Mouse (Mus musculus): Measurements from ENCODE around the gene Mrpl52.

Mrpl52 gene

GRCm38 (mm10) chr14:54412000-54412576, 14.6 kb upstream of the Mrpl52 start:
- DNase-seq (ENCODE audit: low spot score in 2 of 2), result no peak

DNA sequence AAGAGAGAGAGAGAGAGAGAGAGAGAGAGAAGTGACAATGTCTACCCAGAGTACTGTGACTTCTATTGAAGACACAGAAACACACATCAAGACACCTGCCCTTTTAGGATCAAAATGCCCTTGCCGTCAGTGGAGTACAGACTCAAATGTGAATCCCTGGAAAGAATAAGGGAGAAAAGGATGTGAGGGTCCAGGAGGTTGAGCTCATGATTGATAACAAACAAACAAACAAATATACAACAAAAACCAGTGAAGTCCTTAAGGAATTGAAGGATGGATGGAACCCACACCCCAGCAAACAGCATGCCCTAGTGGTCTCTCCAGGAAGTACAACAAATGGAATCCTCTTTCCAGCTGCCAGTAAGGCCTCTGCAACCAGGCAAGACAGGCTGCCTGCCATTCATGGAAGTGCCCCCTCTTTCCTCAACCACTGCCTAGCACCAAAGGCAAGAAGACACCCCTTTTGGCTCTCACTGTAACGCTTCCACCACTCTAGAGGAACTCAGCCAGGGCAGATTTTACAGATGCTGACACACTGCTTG, 14.0 kb upstream of the Mrpl52 start:
- no peak for DNase-seq (ENCODE audit: low spot score in 2 of 2)

DNA sequence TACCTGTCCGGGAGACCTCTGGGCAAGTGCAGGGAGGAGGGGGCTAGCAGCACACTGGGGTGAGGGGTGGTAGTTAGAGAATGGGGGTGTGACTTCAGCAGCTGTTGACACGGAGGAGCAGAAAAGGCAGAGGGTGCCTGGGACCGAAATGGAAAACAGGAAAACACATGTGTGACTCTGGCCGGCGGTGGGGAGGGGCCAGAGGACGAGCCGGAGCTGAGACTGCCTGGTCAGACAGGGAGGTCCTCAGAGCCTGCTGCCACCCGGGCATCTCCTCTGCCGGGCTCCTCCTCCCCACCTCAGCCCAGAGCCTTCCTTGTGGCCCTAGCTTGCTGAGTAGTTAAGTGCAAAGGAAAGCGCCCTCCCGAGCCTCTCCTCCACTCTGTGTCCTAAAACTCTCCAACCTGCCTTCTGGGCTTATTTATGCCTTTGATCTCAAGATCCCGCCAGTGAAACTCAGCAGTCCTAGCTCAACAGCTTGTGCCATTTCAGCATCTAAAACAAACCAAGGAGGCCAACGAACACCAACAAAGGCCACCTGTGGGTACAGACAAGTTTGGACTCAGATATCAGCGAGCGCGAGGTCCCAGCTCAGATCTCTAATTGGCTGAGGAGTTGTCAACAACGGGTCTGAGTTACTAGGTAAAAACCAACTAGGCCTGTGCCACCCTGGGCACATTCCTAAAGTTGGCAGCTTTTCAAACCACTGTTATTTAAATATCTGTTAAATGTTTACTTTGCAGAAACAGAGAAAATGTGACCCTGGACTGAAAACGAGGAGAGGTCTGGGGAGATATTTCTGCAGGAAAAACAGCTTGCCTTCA, 12.6 kb upstream of the Mrpl52 start:
- DNase-seq (ENCODE audit: low spot score in 2 of 2), result no peak

DNA sequence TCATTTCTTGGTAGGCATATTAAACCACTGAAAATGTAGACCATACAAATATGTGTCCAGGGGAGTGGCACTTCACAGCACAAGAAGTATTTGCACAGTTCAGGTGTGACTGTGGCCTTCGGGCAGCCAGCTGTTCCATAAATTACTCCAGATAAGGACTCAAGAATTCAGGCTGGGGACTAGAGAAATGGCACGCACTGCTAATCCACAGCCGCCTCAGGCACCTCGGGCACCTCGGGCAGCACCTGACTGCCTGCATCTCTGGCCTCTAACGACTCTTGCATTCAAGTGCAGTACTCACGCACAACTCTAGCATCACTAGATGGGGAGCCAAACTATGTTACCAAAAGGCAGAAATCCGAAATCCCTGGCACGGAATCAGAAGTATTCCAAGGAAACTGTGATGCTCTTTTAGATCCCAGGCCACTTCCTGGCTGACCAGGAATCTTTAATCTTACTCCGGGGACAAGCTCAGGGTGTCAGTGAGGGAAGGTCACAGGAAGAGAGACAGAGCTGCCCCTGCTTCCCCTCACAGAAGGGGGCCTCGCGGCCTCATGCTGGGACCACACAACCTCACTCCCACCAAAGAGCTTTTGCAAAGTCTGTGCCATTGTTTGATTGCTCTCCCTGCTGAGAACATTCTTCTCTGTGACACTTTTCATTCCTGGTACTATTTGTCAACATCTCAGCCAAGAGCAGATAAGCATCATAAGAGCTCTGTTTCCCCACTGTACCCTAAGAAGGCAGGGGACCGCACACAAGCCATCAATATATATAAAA, 11.3 kb upstream of the Mrpl52 start:
- no peak for DNase-seq (ENCODE audit: low spot score in 2 of 2)

GRCm38 (mm10) chr14:54416229-54416775, 10.4 kb upstream of the Mrpl52 start:
- no peak for DNase-seq (ENCODE audit: low spot score in 2 of 2)

DNA sequence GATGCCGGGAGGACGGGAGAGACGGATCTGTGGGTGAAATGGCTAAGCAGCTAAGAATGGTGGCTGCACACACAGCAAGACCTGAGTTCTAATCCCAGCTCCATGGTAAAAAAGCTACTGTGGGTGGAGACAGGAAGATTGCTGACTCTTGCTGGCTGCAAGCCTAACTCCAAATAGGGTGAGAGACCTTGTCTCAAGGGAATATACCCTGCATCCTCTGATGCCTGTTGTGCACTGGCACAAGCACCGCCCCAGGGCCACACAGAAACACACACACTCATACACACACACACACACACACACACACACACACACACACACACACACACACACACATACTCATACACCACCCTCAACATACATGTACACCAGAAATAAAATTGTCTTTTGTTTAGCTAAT, 9.9 kb upstream of the Mrpl52 start:
- no peak for DNase-seq (ENCODE audit: low spot score in 2 of 2)

DNA sequence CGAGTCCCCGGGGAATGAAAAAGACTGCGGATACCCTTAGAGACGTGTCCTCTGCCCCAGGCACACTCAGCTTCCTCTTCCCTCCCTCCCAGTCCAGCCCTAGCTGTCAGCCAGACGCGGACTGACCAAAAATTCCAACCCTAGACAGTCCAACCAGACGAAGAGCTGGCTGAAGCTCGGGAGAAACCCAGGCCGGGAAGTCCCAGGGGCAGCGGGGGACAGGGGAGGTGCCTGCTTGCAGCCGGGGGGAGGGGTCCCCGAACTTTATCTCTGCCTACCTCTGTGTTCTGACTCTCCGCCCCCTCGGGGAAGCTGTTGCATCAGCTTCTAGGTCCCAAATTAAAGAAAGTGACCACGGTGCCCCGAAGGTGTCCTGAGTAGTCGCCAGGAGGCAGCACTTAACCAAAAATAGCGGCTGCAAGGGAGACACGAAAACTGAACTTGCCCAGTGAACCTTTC, 9.1 kb upstream of the Mrpl52 start, which contains the start of gene Slc7a7:
Gene Slc7a7, minus strand, starts transcription at position 158 of the 459 bp plus-strand sequence.
- no peak for DNase-seq (ENCODE audit: low spot score in 2 of 2)

GRCm38 (mm10) chr14:54421014-54421413, 5.7 kb upstream of the Mrpl52 start:
- no peak for DNase-seq (ENCODE audit: low spot score in 2 of 2)

- DNase-seq (ENCODE audit: low spot score in 2 of 2), result no peak
Measured at GRCm38 (mm10) chr14:54423406-54423805, 3.3 kb upstream of the Mrpl52 start.

GRCm38 (mm10) chr14:54424634-54425033, 2.1 kb upstream of the Mrpl52 start:
- DNase-seq (ENCODE audit: low spot score in 2 of 2), result no peak

- DNase-seq (ENCODE audit: low spot score in 2 of 2), result no peak
Measured at GRCm38 (mm10) chr14:54425540-54425939, 1.2 kb upstream of the Mrpl52 start.

GRCm38 (mm10) chr14:54426003-54426688, 563 bp upstream of the Mrpl52 start:
- DNase-seq (ENCODE audit: low spot score in 2 of 2), result no peak

GRCm38 (mm10) chr14:54427696-54428095, 987 bp downstream of the Mrpl52 start:
- no peak for DNase-seq (ENCODE audit: low spot score in 2 of 2)

DNA sequence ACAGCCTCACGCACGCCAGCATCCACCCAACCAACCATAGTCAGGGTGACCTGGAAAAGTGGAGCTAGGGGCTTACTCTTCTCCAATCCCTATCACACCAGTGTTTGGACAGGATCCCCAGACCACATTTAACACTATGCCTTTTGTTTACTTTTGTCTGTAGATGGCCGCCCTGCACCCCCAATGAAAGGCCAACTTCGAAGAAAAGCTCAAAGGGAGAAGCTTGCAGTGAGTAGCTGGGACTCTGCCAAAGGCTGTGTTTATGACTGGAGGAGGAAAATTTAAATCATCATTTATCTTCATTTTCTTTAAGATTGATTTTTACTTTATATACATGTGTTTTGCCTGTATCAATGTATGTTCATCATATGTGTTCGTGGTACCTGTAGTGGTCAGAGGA, 1.7 kb downstream of the Mrpl52 start:
- DNase-seq (ENCODE audit: low spot score in 2 of 2), result no peak

- no peak for DNase-seq (ENCODE audit: low spot score in 2 of 2)
Measured at GRCm38 (mm10) chr14:54429332-54430093, 2.8 kb downstream of the Mrpl52 start.

DNA sequence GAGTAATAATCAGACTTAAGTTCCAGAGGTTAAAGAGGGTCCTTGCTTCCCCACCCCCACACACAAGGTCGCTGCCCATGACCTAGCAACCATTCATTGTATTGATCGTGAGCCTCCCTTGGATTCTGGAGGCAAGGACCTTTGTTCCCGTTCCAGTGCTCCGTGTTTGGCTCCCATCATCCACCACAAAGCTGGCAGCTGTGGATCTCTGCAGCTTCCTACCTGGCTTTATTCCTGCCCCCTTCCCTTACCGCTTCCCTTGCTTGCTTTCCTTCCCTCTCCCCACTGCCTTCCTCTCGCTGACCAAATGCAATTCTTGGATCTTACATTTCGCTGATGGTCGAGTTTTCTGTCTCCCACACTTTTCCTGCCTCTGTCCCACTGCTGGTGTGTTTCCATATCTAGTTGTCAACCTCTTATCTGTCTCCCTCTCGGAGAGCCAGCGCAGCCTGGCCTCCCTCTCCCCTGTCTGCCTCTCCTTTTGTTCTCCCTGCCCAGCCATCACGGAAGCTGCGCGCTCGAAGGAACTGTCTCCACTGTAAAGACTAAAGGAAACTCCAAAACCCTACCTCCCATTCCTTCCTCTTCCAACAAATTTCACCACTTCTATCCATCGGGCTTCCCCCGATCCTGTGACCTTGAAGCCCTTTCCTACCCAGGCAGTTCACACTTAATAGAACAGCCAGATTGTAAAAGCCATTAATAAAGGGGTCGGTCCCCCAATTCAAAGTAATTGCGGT, 3.9 kb downstream of the Mrpl52 start:
- DNase-seq (ENCODE audit: low spot score in 2 of 2), result no peak

- DNase-seq (ENCODE audit: low spot score in 2 of 2), result peak; percentile 72 to 77
Measured at GRCm38 (mm10) chr14:54431334-54432077, 4.8 kb downstream of the Mrpl52 start, which contains the start of gene Mmp14. TSS of gene Mmp14 (plus strand) at chr14:54431612.

- DNase-seq (ENCODE audit: low spot score in 2 of 2), result no peak
Measured at GRCm38 (mm10) chr14:54432078-54432836, 5.5 kb downstream of the Mrpl52 start.

Data from heart, adult 9 months (tissue).